Mouse (Mus musculus) kidney, adult 11 months (tissue): ENCODE data around the gene Klhdc1.

Source experiments
- DNase-seq: peaks from one replicate; pipeline ENCODE4 v3.0.0; 2022

The Klhdc1 gene

GRCm38 (mm10) chr12:69297411-69298150 is 56.6 kb downstream of the Klhdc1 start:
- no peak for DNase-seq

- no peak for DNase-seq
These were observed 57.3 kb downstream of the Klhdc1 start for GRCm38 (mm10) chr12:69298281-69298680.

- peak; percentile 76 for DNase-seq
These were observed 58.3 kb downstream of the Klhdc1 start for GRCm38 (mm10) chr12:69299231-69299630.

DNA sequence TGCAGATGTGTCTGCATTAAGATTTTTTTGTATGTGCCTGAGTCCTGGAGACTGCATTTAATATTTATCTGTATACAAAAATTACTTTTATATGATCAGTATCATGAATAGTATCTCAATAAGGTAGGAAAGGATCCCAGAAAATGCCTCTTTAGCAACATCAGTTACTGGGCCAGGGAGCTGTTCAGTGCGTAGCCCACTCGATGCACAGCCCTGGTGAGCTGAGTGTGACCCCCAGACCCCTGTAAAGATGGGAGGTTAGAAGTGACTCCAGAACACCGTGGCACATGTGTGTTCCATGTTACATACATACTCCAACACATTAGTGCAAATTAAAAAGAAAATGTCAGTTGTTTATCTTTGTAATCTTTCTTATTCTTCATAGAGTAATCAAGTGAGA is 58.9 kb downstream of the Klhdc1 start:
- no peak for DNase-seq

- DNase-seq, result no peak
These were observed 59.4 kb downstream of the Klhdc1 start for GRCm38 (mm10) chr12:69300391-69300790.

DNA sequence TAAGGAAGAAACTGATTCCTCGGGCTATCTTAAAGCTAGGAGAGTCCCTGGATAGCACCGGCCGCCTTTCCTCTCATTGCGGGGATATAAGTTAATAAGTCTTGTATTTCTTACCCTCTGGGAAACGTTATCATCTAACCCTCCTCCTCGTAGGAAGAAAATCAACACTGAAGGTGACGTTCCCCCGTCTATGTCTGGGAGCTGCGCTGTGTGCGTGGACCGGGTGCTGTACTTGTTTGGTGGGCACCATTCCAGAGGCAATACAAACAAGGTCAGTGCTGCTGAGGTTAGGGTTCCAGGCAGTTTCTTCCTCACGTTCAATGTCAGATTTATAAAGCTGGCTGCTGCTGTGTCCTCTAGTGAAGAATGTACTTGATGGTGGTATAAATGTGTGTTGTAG is 61.2 kb downstream of the Klhdc1 start:
- no peak for DNase-seq

- DNase-seq, result no peak
These were observed 63.1 kb downstream of the Klhdc1 start for GRCm38 (mm10) chr12:69304051-69304450.

DNA sequence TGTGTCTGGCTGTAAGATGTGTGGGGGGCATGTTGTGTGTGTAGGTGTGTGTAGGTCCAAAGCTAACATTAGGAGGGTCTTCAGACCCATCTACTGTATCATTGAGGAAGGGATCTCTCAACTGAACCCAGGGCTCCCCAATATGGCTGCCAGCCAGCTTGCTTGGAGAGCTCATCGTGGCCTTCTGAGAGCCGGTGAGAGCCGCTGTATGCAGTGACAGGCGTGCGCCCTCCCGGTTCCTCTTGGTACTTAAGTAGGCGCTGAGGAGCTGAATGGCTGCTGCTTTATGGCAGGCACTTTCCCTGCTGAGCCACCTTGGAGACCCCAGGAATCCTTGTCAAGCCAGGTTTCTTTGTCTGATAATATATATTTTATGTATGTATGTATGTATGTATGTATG is 65.4 kb downstream of the Klhdc1 start:
- no peak for DNase-seq

DNA sequence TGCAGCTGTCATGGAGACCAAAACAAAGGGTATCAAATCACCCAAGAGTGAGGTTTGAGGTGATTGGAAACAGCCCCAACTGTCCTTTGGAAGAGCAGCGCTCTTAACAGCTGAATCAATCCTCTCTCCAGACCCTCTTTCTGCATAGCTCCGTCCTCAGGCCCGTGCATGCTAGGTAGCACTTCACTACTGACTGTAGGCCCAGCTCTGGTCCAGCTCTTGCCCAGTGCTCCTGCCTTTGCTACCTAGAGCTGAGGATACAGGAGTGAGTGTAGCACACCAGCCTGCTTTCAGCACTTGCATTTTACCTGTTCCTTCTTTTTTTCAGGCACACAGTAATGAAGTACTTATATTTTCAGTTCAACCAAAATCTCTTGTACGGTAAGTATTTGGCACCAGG is 68.7 kb downstream of the Klhdc1 start:
- no peak for DNase-seq

- no peak for DNase-seq
These were observed 77.5 kb downstream of the Klhdc1 start for GRCm38 (mm10) chr12:69318431-69318830.

DNA sequence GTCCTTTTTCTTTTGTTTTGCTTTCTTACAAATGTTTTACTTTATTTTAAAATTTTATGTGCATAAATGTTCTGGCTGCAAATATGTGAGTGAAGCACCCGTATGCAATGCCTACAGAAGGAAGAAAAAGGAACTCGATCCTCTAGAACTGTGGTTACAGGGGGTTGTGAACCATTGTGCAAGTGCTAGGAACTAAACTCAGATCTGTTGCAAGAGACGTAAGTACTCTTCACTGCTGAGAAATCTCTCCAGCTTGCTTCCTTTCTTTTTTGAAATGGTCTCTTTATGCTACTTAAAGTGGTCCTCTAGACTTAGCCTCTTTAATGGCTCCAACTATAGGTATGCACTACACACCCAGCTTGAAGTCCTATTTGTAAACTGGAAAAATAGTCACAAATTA is 90.2 kb downstream of the Klhdc1 start:
- no peak for DNase-seq

GRCm38 (mm10) chr12:69332147-69332546 is 91.2 kb downstream of the Klhdc1 start:
- DNase-seq, result no peak

DNA sequence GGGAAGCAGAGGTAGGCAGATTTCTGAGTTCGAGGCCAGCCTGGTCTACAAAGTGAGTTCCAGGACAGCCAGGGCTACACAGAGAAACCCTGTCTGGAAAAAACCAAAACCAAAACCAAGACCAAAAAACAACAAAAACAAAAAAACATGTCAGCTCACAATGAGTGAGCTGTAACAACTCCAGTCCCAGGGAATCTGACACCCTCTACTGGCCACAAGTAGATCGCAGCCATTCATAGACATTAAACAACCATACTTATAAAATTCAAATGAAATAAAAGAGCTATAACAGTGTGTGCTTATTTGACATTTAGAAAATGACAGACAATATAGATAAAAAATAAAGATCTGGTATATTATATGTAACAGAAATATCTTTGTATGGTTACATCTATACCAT is 92.6 kb downstream of the Klhdc1 start:
- no peak for DNase-seq
